Mouse (Mus musculus): Measurements from ENCODE around the gene Odf2.

The Odf2 gene

GRCm38 (mm10) chr2:29931194-29931593 is 42.2 kb downstream of the Odf2 start:
- no peak for DNase-seq (ENCODE audit: low read depth, low spot score)

GRCm38 (mm10) chr2:29934906-29935599 is 46.0 kb downstream of the Odf2 start, which contains the start of gene Gle1:
Gle1 (plus strand) TSS chr2:29935426.
- peak; percentile 88 for DNase-seq (ENCODE audit: low read depth, low spot score)

- no peak for DNase-seq (ENCODE audit: low read depth, low spot score)
Measured at GRCm38 (mm10) chr2:29940073-29940472, 51.1 kb downstream of the Odf2 start.

- no peak for DNase-seq (ENCODE audit: low read depth, low spot score)
Measured at GRCm38 (mm10) chr2:29940826-29941225, 51.8 kb downstream of the Odf2 start.

GRCm38 (mm10) chr2:29944723-29945122 is 55.7 kb downstream of the Odf2 start:
- no peak for DNase-seq (ENCODE audit: low read depth, low spot score)

GRCm38 (mm10) chr2:29948896-29949295 is 59.9 kb downstream of the Odf2 start:
- DNase-seq (ENCODE audit: low read depth, low spot score) = no peak

GRCm38 (mm10) chr2:29961246-29961645 is 72.2 kb downstream of the Odf2 start:
- DNase-seq (ENCODE audit: low read depth, low spot score) = no peak

- DNase-seq (ENCODE audit: low read depth, low spot score) = no peak
Measured at GRCm38 (mm10) chr2:29964354-29965249, 75.6 kb downstream of the Odf2 start.

- DNase-seq (ENCODE audit: low read depth, low spot score) = peak; percentile 85
Measured at GRCm38 (mm10) chr2:29965250-29965843, 76.3 kb downstream of the Odf2 start, which contains the start of gene Sptan1. Sptan1 (plus strand) TSS chr2:29965560.

- no peak for DNase-seq (ENCODE audit: low read depth, low spot score)
Measured at GRCm38 (mm10) chr2:29965906-29966305, 76.9 kb downstream of the Odf2 start.

- DNase-seq (ENCODE audit: low read depth, low spot score) = no peak
Measured at GRCm38 (mm10) chr2:29966826-29967225, 77.8 kb downstream of the Odf2 start.

- DNase-seq (ENCODE audit: low read depth, low spot score) = no peak
Measured at GRCm38 (mm10) chr2:29967768-29968167, 78.7 kb downstream of the Odf2 start.

- no peak for DNase-seq (ENCODE audit: low read depth, low spot score)
Measured at GRCm38 (mm10) chr2:29968638-29969037, 79.6 kb downstream of the Odf2 start.

- DNase-seq (ENCODE audit: low read depth, low spot score) = no peak
Measured at GRCm38 (mm10) chr2:29971838-29972635, 83.0 kb downstream of the Odf2 start.

- peak; percentile 13 for DNase-seq (ENCODE audit: low read depth, low spot score)
Measured at GRCm38 (mm10) chr2:29973525-29973924, 84.5 kb downstream of the Odf2 start.

GRCm38 (mm10) chr2:29977307-29977706 is 88.3 kb downstream of the Odf2 start:
- DNase-seq (ENCODE audit: low read depth, low spot score) = no peak

GRCm38 (mm10) chr2:29980661-29981060 is 91.6 kb downstream of the Odf2 start:
- no peak for DNase-seq (ENCODE audit: low read depth, low spot score)
